Mouse (Mus musculus) right cerebral cortex, adult 2 months (tissue): ENCODE measurements around the gene Pdia2.

Experiments used
- DNase-seq, 2 experiments: peaks; one replicate each; pipeline ENCODE4 v3.0.0; 2021 to 2022; ENCODE audit warnings: low spot score in 2 of 2

Pdia2 gene

DNA sequence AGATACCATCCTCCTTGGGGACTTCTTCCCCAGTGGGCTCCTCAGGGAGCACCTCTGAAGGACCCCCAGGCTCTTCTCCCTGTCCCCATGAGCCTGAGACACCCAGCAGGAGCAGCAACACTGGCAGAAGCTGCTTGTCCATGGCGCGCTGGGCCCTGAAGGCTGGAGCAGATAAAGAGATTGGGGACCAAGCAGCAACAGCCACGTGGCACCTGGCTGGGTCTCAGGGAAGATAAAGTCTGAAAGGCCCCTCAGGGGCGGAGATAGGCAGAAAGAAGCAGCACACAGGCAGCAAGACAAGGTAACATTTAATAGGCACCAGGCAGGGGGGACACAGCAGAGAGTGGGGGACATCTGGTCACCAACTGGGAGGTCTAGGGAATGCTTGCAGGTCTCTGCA is at the start of gene Pdia2:
Pdia2 (minus strand) TSS at position 196 of the 400 bp plus-strand sequence.
- no peak for DNase-seq

DNA sequence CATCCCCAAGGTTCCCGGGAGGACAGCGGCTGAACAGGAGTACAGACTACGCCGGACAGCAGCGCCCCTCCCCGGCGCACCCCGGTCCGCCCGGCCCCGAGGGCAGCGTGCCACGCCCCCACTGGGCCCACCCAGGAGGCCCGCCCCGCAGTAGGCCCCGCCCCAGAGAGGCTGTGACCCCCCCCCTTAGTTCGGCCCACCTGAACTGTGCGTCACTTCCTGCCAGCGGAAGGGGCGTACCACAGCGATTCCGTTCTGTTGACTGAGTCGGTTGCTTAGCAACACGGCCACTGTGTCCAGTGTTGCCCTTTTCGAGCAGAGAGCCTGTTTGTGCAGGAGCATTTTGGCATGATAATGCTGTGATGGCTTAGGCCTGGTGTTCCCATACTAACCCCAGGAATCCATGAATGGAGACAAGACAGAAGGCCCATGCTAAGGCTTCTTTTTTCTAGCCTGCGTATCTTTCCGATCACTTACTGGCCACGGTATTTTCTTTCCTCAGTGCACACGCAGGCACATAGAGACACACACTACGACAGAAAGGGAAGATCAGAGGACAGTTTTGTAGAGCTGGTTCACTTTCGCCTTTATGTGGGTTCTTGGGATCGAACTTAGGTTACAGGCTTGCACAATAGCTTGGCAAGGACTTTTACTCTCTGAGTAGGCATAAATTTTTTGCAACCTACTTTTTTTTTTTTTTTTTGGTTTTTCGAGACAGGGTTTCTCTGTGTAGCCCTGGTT is 45.4 kb upstream of the Pdia2 start, which contains the start of gene Fam234a:
Fam234a (minus strand) TSS at position 142 of the 741 bp plus-strand sequence.
- peak; percentile 90 to 94 for DNase-seq

DNA sequence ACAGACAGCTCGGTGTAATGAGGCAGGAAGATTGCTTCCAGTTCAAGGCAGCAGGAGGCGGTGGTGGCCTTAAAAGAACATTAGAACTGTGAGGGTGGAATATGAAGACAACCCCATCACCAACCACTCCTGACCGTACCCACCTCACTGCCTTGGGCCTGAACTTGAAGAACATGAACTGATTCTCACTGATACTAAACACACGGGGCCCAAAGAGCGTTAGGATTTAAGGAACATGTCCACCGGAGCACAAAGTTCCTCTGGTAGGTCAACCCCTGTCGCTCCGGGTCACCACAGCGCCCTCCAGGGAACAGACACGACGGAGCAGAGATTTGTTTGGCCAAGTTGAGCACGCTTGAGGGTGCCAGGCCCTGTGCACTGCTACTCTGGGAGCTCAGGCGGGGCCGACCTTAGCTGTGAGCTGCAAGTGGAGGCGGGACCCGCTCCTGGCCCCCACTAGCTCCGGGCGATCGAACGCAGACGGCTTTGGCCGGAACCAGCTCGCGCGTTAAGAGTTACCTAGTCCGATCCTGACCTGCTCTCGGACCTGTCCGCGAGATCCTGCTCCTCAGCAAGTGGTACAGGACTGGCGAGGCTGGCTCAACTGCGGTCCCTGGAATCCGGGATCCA is 44.7 kb upstream of the Pdia2 start:
- DNase-seq: peak in 1 of 2 experiments; percentile 55

DNA sequence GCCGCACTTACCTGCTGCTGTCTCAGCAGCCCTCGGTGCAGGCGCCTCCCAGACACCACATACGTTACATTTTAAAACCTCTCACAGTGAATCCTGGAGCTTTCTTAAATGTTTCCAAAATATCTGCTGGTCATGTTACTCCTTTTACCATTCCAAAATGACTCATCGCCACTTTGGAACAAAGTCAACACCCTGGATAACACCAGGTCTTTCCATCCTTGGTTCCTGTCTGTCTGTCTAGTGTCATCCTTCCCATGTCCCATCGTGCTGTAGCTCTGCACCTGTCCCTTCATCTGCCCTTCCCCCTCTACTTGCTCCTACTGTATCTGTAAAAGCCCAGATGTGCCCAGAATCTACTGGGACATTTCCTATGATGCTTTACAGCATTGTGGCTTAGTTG is 42.1 kb upstream of the Pdia2 start:
- DNase-seq: no peak

DNA sequence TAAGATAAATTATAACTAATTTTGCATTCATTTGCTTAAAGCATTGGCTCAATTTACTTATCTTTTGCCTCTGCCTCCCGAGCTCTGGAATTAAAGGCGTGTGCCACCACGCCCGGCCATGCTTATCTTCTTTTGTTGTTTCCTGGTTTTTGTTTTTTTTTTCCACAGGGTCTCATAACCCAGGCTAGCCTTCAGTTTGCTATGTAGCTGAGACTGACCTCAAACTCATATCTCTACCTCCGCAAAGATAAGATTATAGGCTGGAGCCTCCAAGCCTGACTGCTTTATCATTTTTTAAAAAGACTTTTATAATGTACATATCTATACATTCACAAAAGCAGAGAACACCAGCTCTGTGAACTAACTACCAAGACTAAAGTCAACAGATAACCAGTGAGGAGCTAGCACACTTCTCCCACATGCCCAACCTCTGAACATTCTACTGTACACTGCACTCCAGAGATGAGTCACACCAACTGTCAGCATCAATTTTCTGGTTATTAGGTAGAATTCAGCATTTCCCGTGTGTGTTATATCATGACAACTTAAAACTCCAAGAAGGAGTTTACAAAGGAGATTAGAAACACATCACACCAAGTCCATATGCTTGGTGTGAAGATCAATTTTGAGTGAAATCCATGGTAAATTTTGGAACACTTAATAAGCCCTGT is 41.4 kb upstream of the Pdia2 start:
- no peak for DNase-seq

DNA sequence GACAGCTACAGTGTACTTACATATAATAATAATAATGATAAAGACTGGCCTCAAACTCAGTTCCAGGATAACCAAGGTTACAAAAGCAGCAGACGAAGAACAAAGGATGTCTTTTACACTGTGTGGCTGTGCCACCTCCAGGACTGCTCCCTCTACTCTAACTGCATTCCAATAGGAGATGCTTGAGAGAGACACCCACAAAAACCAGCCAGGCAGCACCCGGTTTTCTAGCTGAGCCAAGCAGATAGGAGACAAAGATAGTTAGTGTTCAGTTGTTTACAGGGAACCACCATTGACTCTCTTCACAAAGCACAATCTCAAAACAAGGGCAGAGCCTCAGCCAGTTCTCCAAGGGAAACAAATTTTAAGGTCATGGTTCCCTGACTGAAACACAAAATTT is 40.7 kb upstream of the Pdia2 start:
- no peak for DNase-seq

DNA sequence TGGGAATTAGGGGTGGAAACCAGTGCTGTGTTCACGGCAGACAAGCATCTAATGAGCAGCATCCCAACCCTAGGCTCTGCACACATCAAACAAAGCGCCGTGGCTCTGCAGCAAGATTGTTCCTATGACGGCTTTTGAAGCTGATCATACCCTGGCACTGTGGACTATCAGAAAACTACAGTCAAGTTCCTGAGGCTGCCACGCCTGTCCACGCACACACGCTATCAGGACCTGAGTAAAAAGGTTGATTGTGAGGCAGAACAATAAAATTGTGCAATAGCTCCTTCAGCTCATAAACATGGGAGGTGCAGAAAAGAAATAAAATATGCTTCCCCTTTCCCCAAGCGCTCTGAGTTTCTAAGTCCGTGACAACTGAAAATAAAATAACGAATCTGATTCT is 38.8 kb upstream of the Pdia2 start:
- no peak for DNase-seq

DNA sequence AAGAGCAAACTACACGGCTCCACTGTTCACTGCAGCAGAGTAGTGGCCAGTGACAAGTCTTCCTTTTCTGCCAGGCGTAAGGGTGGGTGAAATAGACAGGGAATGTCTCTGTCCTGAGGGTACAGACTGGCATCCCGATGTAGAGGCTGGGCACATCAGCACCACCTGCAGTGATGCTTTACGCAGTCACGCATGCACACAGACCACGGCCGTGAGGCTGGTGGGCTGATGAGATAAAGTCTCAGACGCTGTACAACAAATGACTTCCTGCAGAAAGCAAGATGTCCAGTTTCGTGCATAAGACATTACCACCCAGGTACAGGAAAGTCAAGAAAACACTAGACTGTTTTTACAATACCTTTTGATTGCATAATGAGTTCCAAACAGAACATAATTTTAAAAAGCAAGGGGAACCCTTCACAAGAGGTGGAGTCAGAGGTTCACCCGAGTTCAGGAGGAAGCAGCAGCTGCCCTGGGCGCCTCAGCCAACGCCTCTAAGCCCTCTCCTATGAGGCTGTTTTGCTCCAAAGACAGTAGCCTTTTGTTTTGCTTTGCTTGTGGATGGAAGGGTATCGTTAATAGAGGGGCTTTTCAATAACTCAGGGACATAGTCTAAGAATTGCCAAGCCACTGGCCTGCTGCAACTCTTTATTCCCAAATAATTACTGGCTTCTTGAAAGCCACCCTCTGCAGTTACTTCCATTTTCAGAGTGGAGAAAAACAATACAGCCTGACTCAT is 36.4 kb upstream of the Pdia2 start:
- no peak for DNase-seq

DNA sequence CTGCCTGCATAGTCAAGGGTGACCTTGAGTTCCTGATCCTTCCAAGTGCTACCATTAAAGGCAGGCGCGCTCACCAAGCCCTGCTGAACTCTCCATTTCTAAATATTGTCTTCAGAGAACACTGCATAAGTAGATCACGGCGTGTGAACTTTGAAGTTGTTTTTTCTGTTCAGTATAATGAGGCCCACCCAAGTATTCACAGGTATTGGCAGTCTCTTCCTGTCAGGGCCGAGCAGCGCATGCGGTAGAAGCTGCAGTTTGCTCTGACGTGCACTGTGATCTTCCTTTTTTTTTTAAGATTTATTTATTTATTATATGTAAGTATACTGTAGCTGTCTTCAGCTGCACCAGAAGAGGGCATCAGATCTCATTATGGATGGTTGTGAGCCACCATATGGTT is 35.5 kb upstream of the Pdia2 start:
- no peak for DNase-seq

DNA sequence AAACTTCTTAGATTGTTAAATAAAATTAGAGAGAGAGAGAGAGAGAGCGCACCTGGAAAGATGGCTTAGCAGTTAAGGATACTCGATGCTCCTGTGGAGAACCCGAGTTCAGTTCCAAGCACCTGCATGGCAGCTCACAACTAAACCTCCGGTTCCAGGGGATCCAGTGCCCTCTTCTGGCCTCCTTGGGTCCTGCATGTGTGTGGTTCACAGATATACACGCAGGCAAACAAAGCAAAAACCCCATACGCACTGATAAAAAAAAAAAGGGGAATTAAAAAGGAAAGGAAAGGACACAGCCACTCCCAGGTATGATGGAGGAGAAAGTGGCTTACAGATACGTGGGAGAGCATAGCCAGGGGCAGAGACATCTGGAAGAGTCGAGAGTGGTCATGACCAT is 34.0 kb upstream of the Pdia2 start:
- DNase-seq: no peak

DNA sequence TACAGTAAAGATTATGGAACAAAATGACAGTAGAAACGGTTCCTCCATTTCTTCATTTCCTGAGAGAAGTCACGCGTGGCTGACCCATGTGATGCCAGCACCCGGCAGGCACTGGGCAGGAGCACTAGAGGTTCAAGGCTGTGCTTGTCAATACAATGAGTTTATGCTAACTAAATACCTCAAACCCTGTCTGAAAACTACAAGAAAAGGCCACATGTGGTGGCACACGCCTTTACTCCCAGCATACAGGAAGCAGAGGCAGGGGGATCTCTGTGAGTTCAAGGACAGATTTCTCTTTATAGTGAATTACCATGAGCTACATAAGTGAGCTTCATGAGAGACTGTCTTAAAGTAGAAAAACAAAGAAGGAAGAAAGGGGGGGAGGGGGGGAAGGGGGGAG is 32.3 kb upstream of the Pdia2 start:
- no peak for DNase-seq

DNA sequence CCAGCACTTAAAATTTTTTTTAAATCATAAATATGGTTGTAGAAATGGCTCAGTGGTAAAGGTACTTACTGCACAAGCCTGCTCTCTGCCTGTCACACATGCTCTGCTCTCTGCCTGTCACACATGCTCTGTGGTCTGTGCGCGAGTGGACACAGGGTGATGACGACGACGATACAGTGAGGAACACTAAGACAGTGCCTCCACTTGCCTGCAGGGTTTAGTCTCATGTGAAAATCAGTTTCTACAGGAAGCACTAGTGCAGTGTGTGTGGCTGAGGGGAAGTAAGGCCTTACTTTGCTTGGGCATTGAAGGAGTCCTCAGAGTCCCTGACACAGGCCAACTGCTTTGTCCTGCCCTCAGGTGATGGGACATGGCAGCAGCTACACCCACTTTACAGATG is 30.9 kb upstream of the Pdia2 start:
- no peak for DNase-seq

DNA sequence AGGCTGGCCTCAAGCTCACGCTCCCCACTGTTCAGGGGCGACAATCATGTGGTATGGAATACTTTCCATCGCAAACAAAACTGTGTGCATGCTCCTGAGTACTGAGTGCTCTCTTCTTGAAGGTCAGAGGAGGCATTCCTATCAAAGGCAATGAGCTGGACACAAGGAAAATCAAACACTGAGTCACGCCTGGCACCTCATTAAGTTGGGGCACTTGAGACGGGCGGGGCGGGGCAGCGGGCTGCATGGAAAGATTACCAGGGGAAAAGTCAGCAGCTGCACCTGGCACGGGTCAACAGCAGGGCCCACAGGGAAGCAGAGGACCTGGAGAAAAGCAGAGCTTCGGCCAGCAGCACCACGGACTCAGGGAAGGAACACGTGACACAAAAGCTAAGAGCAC is 26.3 kb upstream of the Pdia2 start:
- no peak for DNase-seq

DNA sequence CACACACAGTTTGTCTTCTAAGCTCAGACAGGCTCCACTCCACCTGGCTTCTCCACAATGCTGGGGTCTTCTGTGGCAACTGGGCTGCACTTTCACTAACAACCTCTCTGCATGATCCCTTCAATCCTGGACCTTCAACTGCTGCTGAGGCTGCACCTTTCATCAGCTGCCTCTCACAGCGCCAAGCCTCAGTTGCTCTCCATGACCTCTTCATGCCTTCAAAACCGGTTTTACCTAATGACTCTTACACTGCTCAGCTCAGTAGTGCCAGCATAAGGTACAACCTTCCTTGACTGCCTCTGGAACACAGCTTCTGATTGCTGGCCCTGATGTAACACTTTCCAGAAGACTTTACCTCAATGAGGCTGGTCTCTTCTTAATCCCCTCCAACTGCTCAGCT is 22.6 kb upstream of the Pdia2 start:
- no peak for DNase-seq

DNA sequence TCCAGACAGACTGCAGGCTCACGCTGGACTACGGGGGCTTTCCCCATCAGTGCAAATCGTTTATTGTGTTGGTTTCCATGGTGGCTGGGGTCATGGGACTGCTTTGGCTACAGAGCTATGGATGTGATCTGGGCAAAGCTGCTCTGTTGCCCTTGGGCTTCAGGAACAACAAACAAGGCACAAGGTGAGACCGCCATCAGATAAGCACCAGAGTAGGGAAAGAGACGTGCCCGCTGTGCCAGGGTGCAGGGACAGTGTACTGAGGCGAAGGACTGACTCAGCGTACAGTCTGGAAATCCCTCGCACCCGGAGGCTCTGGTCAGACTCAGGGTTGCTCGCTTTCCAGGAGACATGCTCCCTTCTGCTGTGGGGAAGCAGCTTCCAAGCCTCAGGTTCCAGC is 13.8 kb upstream of the Pdia2 start:
- DNase-seq: no peak

DNA sequence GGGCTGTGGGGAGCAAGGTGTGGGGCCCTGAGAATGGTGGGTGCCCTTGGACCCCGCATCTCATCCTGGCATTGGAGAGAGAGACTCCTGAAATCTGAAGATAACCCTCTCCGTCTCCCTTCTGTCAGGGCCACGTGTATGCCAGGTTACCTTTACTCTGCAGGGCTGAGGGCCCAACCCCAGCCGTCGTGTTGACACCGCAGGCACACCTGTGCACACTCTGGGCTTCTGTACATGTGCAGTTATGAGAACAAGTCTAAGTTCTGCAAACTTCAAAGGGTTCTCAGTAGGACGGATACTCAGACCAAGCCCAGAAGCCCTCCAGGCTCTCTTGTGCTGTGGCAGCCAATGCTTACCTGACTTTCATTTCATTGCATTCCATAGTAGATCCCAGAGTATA is 13.4 kb upstream of the Pdia2 start:
- no peak for DNase-seq

DNA sequence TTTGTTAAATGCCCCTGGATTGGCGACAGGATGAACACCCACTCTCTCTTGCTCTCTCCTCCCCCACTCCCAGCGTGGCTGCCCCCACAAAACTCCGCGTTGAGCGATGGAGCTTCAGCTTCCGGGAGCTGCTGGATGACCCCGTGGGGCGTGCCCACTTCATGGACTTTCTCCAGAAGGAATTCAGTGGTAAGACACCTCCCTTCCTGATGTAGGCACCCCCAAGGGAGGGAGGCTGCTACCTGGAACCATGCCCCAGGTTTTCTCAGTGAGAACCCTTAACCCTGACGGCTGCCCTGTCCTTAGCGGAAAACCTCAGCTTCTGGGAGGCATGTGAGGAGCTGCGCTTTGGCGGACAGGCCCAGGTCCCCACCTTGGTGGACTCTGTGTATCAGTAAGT is 8.8 kb upstream of the Pdia2 start, which contains the start of gene Arhgdig:
Arhgdig (minus strand) TSS at position 101 of the 400 bp plus-strand sequence.
- DNase-seq: no peak

DNA sequence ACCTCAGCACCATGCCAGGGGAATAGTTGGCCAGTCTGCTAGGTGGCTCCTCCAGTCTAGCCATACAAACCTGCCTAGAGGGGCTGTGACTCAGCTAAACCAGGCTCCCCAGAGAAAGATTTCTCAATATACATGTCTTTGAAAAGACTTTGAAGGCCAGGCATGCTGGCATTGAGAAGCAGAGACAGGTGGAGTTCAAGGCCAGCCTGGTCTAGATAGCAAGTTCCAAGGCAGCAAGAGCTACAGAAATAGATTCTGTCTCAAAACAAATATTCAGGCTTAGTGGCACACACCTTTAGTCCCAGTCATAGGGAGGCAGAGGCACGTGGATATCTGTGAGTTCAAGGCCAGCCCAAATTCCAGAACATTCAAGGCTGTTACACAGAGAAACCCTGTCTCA is 7.5 kb upstream of the Pdia2 start:
- no peak for DNase-seq

DNA sequence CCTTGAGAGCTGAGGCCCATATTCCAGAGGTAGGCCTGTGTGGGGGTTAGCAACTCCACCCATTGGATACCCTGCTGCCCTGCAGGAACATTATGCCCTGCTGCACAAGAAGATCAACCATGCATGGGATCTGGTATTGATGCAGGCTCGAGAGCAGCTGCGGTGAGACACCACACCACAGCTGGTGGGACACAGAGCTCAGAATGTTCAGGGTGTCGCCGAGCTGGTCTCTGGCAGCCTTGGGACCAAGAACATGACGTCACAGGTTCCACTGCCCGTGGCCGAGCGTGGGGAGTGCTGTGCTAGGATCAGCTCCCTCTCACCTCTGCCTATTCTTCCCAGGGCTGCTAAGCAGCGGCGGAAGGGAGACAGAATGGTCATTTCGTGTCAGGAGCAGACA is 5.9 kb upstream of the Pdia2 start:
- DNase-seq: no peak

DNA sequence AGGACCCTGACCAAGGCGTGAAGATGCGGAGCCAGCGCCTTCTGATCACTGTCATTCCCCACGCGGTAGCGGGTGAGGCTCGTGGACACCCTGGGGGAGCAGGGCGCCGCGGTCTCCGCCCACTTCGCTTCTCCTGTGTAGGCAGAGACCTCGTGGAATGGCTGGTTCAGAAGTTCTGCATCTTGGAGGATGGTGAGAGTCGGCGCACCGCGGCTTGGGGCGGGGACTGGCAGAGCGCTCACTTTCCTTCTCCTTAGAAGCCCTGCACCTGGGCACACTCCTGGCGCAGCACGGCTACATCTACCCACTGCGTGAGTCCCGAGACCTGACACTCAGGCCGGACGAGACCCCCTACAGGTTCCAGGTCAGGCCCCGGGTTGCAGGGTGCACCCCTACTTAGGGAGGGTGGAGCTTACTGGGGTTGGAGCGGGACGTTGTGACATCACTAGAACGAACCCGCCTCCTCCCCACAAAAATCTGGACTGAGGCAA is 4.5 kb upstream of the Pdia2 start:
- DNase-seq: peak; percentile 66 to 74

DNA sequence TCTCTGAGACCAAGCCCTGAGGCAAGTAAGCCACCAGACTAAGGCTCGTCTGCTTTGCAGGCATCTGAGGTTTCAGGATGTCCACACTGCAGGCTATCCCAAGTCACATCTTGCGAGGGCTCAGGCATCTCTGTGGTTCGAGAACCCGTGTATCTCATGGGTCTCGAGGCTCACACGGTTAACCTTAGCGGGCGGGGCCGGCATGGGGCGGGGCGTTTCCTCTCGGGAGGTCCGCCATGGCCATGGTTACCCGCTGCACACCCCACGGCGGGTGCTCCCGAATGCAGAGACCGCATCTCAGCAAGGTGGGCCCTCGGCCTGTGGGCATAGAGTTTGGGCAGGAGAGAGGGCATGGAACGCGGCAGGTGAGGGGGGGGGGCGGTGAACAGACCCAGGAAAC is 3.9 kb upstream of the Pdia2 start, which contains the start of gene Rgs11:
Rgs11 (plus strand) TSS at position 215 of the 400 bp plus-strand sequence.
- DNase-seq: peak; percentile 43 to 44

DNA sequence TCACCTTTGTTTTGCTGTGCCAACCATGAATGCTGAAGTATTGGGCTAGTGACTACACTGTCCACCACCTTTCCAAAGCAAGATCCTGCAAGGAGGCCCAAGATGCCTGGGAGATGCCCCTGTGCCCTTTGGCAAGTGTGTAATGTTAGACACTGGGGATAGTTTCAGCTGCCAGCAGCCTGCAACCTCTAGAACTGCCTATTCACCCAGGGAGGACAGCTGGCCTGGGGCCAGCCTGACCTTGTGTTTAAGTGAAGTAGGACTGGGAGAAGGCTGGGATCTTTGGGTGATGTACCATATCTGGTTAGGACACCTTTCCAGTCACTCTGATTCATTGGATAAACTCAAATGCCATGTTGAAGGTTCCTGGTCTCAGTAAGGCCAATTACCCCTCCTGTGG is 3.1 kb upstream of the Pdia2 start:
- DNase-seq: no peak
